Mouse (Mus musculus) testis, postnatal 14 days (tissue): Measurements from ENCODE around the gene Tbp.
"Not testable (repeated sequence)": the region's sequence is repeated elsewhere in the genome, so short reads cannot be mapped to it uniquely, and the experiment has no call there.

Source experiments
- DNase-seq: peaks from one replicate; pipeline ENCODE4 v3.0.0; 2021; ENCODE audit warnings: low spot score

Tbp gene

DNA sequence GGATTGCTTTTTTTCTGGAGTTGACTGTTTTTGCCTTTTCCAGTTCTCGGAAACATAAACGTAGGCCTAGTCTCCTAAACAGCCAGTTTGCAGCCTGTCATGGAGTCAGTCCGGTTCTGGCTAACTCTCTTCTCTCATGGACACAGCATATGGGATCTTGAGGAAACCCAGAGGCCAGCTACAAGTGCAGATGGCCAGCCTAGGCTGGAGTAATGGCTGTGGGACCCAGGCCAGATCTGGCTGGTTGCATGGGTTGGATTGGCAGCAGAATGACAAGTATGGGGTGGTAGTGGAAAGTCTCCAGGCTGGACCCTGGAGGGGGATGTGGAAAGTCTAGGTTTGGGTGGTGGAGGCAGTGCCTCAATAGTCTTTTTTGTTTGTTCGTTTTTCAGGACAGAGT, 40.6 kb downstream of the Tbp start:
- DNase-seq = no peak

DNA sequence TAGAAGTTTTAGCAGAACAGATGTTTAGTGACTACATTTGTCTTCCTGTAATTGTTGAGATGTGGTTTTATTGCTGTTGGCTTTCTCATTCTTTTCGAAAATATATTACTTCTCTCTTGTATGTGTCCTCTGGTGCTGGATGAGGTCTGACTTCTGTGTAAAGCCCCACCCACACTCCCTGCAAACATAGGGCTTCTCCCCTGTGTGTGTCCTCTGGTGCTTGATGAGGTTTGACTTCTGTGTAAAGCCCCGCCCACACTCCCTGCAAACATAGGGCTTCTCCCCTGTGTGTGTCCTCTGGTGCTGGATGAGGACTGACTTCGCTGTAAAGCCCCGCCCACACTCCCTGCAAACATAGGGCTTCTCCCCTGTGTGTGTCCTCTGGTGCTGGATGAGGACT, 44.2 kb downstream of the Tbp start:
- DNase-seq = not testable (repeated sequence)

DNA sequence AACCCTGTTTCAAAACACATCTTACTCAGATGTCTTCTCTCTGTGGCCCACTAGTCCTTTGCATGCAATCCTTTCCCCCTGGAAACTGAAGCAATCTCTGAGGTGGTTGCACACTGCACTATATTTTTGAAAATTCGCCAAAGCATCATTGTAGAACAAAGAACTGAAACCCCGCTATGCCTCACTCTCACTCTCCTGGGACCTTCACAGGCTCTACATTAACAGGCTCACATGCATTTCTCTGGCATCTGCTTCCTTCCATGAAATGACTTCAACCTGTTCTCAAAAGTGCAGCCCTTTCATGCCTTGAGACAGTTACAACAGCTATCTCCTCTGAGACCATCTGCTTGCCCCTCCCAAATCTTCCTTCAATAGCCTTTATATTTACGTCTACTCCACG, 46.8 kb downstream of the Tbp start:
- DNase-seq = no peak

DNA sequence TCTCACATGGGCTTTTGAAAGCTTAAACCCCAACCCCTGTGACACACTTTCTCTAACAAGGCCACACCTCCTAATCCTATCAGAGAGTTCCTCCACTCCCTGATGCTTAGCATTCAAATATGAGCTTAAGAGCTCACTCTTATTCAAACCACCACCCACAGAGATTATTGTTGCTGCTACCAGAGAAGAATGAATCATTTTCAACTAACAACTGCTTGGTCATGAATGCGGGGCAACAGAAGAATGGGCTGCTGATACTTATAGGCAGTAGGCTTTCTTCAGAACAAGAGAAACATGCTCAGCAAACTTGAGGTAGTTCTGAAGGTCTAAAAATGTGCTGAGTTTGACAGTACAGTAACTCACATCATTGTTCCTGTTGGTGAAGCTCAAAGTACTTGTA, 50.0 kb downstream of the Tbp start:
- DNase-seq = no peak

DNA sequence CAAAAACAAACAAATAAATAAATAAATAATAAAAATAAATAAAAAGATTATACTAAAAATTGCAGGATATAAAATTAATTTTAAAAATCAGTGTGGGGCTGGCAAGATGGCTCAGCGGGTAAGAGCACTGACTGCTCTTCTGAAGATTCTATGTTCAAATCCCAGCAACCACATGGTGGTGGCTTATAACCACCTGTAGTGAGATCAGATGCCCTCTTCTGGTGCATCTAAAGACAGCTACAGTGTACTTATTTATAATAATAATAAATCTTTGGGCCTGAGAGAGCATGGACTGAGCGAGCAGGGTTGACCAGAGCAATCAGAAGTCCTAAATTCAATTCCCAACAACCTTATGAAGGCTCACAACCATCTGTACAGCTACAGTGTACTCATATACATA, 60.3 kb downstream of the Tbp start:
- no peak for DNase-seq

DNA sequence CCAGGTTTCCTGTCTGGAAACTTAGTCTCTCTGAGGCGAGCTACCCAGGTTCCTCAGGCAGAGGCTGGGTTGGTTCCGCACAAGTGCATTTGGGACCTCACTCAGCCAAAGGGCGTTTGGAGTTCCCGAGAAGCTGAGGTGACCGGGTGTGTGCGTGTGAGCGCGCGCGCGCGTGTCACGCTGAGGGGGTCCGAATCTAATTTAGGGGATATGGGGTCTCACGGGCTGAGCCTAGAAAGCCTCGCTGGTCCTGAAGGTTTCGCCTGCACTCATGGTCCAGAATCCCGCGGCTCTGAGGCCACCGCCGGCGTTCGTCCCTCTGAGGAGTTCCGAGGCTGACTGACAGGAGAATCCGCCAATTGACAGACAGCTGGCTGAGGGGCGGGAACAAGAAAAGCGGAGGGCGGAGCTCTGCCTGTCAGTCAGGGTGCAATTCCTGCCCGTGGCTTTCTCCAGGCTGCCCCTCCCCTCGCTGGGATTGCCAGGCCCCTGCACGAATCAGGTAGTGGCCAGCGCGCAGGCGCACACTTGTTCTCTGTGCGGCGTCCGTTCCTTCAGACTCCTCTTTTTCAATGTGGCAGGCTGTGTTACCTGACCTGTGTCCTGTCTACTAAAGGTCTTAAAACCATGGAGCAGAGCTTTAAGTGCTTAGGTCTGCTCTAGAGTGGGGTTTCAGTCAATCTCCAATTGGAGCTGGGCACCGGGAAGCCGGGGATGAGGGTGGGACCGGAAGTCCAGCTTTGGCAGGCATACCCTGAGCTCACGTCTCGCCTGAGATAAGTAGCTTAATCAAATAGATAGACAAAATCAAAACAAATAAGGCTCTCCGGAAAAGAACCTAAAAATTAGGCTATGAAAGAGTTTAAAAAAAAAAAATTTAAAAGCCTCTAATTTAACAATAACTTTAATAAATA, 64.6 kb downstream of the Tbp start, which contains the start of gene Prdm9:
Gene Prdm9, minus strand, starts transcription at position 341 of the 914 bp plus-strand sequence.
- peak; percentile 98 for DNase-seq

DNA sequence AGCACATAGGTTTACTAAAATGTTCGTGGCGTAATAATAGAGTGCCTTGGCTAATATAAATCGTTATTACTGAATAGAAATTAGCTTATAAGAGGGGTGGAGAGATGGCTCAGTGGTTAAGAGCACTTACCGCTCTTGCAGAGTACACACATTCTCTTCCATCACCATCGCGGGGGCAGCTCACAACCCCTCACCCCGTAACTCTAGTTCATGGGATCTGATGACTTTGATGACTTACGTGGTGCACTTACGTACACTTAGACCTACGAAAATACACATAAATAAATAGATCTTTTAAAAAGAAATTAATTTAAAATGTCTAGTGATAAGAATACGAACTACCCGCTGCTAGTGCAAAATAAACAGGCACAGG, 65.2 kb downstream of the Tbp start:
- no peak for DNase-seq

DNA sequence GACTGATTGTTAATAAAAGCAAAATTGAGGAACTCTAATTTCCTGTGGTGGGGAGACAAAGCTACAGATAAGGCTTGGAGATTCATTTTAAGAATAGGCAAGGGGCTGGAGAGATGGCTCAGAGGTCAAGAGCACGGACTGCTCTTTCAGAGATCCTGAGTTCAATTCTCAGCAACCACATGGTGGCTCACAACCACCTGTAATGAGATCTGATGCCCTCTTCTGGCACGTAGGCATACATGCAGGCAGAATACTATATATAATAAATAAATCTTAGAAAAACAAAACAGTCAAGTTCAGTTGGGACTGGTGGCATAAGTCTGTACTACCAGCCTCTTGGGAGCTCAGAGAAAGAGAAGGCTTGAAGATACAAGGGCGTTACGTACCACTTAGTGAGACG, 67.2 kb downstream of the Tbp start:
- DNase-seq = no peak

DNA sequence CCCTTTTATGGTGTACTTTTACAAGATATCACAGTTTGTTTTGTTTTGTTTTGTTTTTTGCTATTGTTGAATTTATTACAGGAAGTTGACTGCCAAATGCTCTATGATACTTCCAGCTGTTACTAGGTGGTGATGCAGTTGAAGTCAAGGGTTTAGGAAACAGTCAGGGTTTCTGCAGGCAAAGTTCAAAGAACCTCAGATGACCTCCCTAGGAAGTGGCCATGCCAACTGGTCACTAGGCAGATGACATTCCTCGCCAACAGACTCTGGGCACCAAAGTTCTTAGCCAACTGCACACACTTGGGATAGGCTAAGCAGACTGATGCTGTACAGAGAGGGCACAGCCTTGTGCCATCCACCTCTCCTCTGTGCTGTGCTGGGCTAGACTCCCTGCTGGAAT, 75.4 kb downstream of the Tbp start:
- no peak for DNase-seq

DNA sequence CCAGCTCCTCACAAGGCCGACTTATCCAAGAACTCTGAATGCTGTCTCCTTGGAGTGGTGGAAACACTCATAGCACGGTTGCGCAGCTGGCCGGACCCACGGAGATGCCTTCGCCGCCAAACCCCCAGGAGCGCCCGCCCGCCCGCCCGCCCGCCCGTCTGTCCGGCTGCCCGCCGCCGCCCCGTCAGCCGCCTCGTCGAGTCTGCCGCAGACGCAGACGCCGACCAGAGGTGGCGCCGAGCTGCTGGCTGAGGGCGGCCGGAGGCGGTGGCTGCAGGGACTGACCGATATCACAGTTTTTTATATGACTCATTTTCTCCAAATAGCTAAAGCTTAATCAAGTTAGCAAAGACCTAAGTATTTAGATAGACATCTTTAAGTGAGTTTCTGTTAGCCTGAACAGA, 77.6 kb downstream of the Tbp start:
- peak; percentile 20 for DNase-seq
